In the genomic region with DNA sequence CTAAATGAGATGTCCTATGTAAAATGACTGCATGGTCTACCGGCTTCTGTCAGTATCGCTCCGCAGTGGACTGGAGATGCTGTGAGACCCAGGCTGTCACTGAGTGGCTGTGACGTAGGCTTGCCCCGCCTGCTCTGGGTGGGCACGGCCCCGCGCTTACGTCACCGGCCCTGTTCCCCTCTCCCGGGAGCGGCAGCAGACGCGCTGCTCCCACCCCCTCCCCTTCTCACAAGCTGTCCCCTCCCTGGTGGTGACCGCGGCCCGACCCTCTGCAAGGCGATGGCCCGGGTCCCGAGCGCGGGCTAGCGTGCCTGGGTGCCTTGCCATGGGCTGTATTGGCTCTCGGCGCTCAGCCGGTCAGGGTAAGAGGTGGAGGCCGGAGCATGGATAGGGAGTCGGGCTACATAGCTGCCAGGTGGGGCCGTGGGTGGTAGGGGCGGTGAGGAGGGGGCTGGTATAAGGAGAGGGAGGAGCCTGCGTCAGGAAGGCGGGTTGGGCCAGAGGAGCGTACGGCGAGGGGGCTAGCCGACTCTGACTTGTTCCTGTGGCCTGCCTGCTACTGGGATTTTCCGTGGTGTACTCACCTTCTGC, we compare ENCODE assay signal across 8 mouse cellular contexts. TPM values are rescaled to one million over a fixed set of nuclear protein-coding genes. Genes with fewer than 3 reads are reported as not detected.
DNase-seq lines count a peak whose midpoint lies in the region; ATAC-seq and TF ChIP-seq lines count a peak whose summit lies in the region.

TSS of gene Fam131a (plus strand) at position 131 of the 591 bp plus-strand sequence.

- TF ChIP-seq CTCF in gastrocnemius, adult 2 months (IDR thresholded peaks at IDR 0.05): no peak

- H3K4me2 ChIP-seq in hindbrain, embryonic 15.5 days: peak within 1 kb of the TSS; percentile 66

- peak within 1 kb of the TSS; percentile 95 for H3K27ac ChIP-seq in gastrocnemius, adult 2 months
- peak within 1 kb of the TSS; percentile 97 for H3K27ac ChIP-seq in hindbrain, embryonic 15.5 days (replicated peaks)

- H3K36me3 ChIP-seq in hindbrain, embryonic 15.5 days: peaks cover 35% of the 10 kb centered on the region

- intact Hi-C loops in gastrocnemius, adult 2 months (cut with DNase I): loop anchor here (2.0 kb wide), 1 partner anchor 14 kb away; no protein-coding TSS in a partner anchor

- DNase-seq in gastrocnemius, adult 2 months: peak; percentile 94
- peak; percentile 96 for DNase-seq in layer of hippocampus, postnatal 36 days
- peak; percentile 92 for DNase-seq in lung, postnatal 14 days
- DNase-seq in retina, embryonic 14.5 days (ENCODE audit: low spot score): peak; percentile 94
- peak; percentile 54 for DNase-seq in urinary bladder, adult 2 months (ENCODE audit: low spot score)

- H3K9me3 ChIP-seq in hindbrain, embryonic 15.5 days: no peaks in the 10 kb centered on the region

- H3K27me3 ChIP-seq in hindbrain, embryonic 15.5 days: no peaks in the 10 kb centered on the region

- H3K4me3 ChIP-seq in gastrocnemius, adult 2 months: peak within 1 kb of the TSS; percentile 75
- H3K4me3 ChIP-seq in hindbrain, embryonic 15.5 days: peak within 1 kb of the TSS; percentile 62

- peak within 1 kb of the TSS; percentile 78 for H3K9ac ChIP-seq in hindbrain, embryonic 15.5 days

- H3K4me1 ChIP-seq in hindbrain, embryonic 15.5 days (replicated peaks): peaks cover 46% of the 10 kb centered on the region

- peak; percentile 80 for ATAC-seq in activated CD4-positive, CD25-positive, alpha-beta regulatory T cell, adult 4 months
- ATAC-seq in common myeloid progenitor, adult 5-6 weeks (replicated peaks; ENCODE audit: low read depth, poor library complexity, severe bottlenecking): peak; percentile 83
- ATAC-seq in hindbrain, embryonic 15.5 days (ENCODE audit: low FRiP score, low read depth): peak; percentile 94

- under 1% methylated on average over 36 of the region's 37 CpGs for WGBS in hindbrain, embryonic 15.5 days

RNA-seq across cellular contexts. Expression of gene Fam131a, which starts in this region (rescaled TPM):
- polyA plus RNA-seq in activated CD4-positive, CD25-positive, alpha-beta regulatory T cell, adult 4 months (2017; shearing (Covaris generic)): 1 to 10 TPM in 1 of 2 experiments, not detected in 1; 1.2 TPM
- total RNA-seq in common myeloid progenitor, adult 5-6 weeks (2017): not detected in 2 replicates
- total RNA-seq in gastrocnemius, adult 2 months (2021): 10 to 100 TPM; 46.0 to 62.9 TPM
- polyA plus RNA-seq in hindbrain, embryonic 15.5 days (2015; fragmentation: Nextera tagmentation; extraction: Ambion mirVana): 45.5 and 47.5 TPM in 2 replicates
- total RNA-seq in layer of hippocampus, postnatal 36 days (2021): 100 to 1,000 TPM; 415 to 465 TPM
- polyA plus RNA-seq in urinary bladder, adult 2 months (2012; rRNA removed): 14.4 and 18.1 TPM in 2 replicates

Comparison
In these comparisons a context has a peak if more than half of its experiments do, and no peak if none do; other contexts are left out.
1. Peak in every context shown above with its lines: DNase-seq, ATAC-seq, H3K4me3 ChIP-seq and H3K27ac ChIP-seq.
2. RNA of gene Fam131a (total RNA-seq): 415 to 465 TPM in layer of hippocampus, postnatal 36 days and 46.0 to 62.9 TPM in gastrocnemius, adult 2 months; not detected in common myeloid progenitor, adult 5-6 weeks; every median in the first group is over 10 times any median in the second.
3. RNA of gene Fam131a (total RNA-seq): 415 to 465 TPM in layer of hippocampus, postnatal 36 days; 46.0 to 62.9 TPM in gastrocnemius, adult 2 months; every median in the first group is over 4 times any median in the second.
4. Peak in ATAC-seq in common myeloid progenitor, adult 5-6 weeks; RNA of the gene not detected or under 1 TPM.